Mouse (Mus musculus) hindbrain, postnatal 0 days (tissue): ENCODE data around the gene Borcs6. TPM values are rescaled to one million over a fixed set of nuclear protein-coding genes. Genes with fewer than 3 reads are reported as not detected.

Experiments
- ATAC-seq: fragments of 200-750 bp; cut with Nextera tagmentation; 2 replicates; pipeline ENCODE4 v1.8.0; 2017; ENCODE audit warnings: mild to moderate bottlenecking, moderate TSS enrichment, moderate library complexity
- DNase-seq: peaks from one replicate; pipeline ENCODE4 v3.0.0-alpha.2; 2015; ENCODE audit warnings: low spot score
- H3K27ac ChIP-seq: fragments of 300-500 bp; sonication (generic); 2 replicates; pipeline ENCODE4 v1.5.1; 2014; ENCODE audit warnings: mild to moderate bottlenecking
- H3K27me3 ChIP-seq: fragments of 300-500 bp; sonication (generic); 2 replicates; pipeline ENCODE4 v1.6.1; 2014; ENCODE audit warnings: low read length, mixed read lengths; ENCODE audit not compliant: insufficient read depth
- H3K36me3 ChIP-seq: fragments of 300-500 bp; sonication (generic); 2 replicates; pipeline ENCODE4 v1.6.1; 2014; ENCODE audit warnings: low read length, mixed read lengths; ENCODE audit not compliant: insufficient read depth
- H3K4me1 ChIP-seq: fragments of 300-500 bp; sonication (generic); 2 replicates; pipeline ENCODE4 v1.6.1; 2014; ENCODE audit warnings: antibody characterized with exemption, low read length, mixed read lengths; ENCODE audit not compliant: insufficient read depth
- H3K4me2 ChIP-seq: fragments of 300-500 bp; sonication (generic); 2 replicates; pipeline ENCODE4 v1.6.1; 2014; ENCODE audit warnings: low read depth, mild to moderate bottlenecking, low read length, moderate library complexity, mixed read lengths
- H3K4me3 ChIP-seq: fragments of 300-500 bp; sonication (generic); 2 replicates; pipeline ENCODE4 v1.5.1; 2014; ENCODE audit warnings: low read length
- H3K9ac ChIP-seq: fragments of 300-500 bp; sonication (generic); replicated peaks from 2 replicates; pipeline ENCODE4 v1.6.1; 2014; ENCODE audit warnings: mild to moderate bottlenecking, low read length, moderate library complexity, mixed read lengths
- H3K9me3 ChIP-seq: fragments of 300-500 bp; sonication (generic); 2 replicates; pipeline ENCODE4 v1.6.1; 2016; ENCODE audit warnings: low read length, mixed read lengths
- CTCF ChIP-seq: IDR thresholded peaks from 2 replicates; pipeline ENCODE4 v1.5.1; 2016; ENCODE audit warnings: antibody characterized with exemption, control low read depth, low read depth
- WGBS: fragments of 180-500 bp; shearing (Covaris S2); extraction: QIAGEN DNeasy Blood & Tissue Kit; methylation state at CpG from one replicate; pipeline ENCODE4 v1.1.7; 2014; 5-methylcytosine and 5-hydroxymethylcytosine counted together
- polyA plus RNA-seq: library from polyadenylated mRNA; unstranded; fragments of >200 nt; fragmentation: Nextera tagmentation; extraction: Ambion mirVana; gene quantifications from 2 replicates; pipeline ENCODE4 v1.2.1, GENCODE M21; 2015
- total RNA-seq: library from RNA; depleted of rRNA; stranded (reverse); fragments of >200 nt; gene quantifications from 2 replicates; pipeline ENCODE4 v1.2.3, GENCODE M21; 2014

Borcs6 gene
- total and polyA plus RNA-seq, 2 experiments from 2014 or later, result 21.9 to 25.4 TPM

DNA sequence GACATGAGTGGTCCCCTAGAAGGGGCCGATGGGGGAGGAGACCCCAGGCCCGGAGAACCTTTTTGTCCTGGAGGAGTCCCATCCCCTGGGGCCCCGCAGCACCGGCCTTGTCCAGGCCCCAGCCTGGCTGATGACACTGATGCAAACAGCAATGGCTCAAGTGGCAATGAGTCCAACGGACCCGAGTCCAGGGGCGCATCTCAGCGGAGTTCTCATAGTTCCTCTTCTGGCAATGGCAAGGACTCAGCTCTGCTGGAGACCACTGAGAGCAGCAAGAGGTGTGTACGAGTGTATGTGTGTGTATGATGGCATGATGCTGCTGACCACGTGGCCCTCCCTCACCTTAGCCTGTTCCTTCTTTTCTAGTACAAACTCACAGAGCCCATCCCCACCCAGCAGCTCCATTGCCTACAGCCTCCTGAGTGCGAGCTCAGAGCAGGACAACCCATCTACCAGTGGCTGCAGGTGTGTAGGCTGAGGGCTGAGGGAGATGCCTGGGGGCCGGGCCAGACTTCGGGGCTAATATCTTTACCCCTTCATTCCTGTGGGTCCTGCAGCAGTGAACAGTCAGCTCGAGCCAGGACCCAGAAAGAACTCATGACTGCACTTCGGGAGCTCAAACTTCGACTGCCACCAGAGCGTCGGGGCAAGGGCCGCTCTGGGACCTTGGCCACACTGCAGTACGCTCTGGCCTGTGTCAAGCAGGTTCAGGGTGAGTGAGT lies 41.3 kb downstream of the Borcs6 start:
- H3K4me2 ChIP-seq, result peak overlapping the region; percentile 98
- H3K36me3 ChIP-seq, result peaks cover 52% of the 10 kb centered on the region
- H3K4me1 ChIP-seq, result peaks cover 27% of the 10 kb centered on the region; the same call in 1 of the 2 replicates
- 89% methylated on average over 20 of the region's 20 CpGs for WGBS
- H3K9ac ChIP-seq, result peak overlapping the region; percentile 77; the same call in 1 of the 2 replicates
- ATAC-seq (no peak), DNase-seq (no peak)
- no peak for TF ChIP-seq CTCF
- no peak overlapping the region; the same call in 1 of the 2 replicates for H3K27ac ChIP-seq
- no peaks in the 10 kb centered on the region for H3K9me3 ChIP-seq
- H3K27me3 ChIP-seq, result no peaks in the 10 kb centered on the region
- H3K4me3 ChIP-seq, result peak overlapping the region; percentile 61

GRCm38 (mm10) chr11:69101604-69102402 lies 42.3 kb downstream of the Borcs6 start:
- Histone ChIP-seq H3K4me3 (no peak overlapping the region), H3K27ac (no peak overlapping the region), H3K27me3 (no peaks in the 10 kb centered on the region), H3K4me2 (no peak overlapping the region), H3K4me1 (peaks cover 24% of the 10 kb centered on the region; the same call in 1 of the 2 replicates), H3K36me3 (peaks cover 62% of the 10 kb centered on the region), H3K9ac (no peak overlapping the region), H3K9me3 (no peaks in the 10 kb centered on the region)
- ATAC-seq (no peak), DNase-seq (no peak)
- 90% methylated on average over 21 of the region's 21 CpGs for WGBS
- no peak for TF ChIP-seq CTCF

DNA sequence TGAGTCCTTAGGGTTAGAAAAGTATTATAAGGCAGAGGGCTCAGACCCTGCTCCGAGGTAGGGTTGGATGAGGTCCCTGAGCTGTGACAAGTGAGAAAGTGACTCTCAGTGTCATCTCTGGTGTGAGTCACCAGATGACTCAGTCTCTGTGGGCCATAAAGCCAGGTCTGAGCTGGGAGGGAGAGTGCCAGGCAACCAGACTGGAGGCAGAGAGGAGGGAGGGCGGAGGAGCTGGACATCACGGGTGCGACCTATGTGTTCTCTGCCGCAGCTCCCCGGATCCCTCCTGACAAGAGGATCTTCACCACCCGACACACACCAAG lies 42.8 kb downstream of the Borcs6 start:
- no peak overlapping the region for H3K4me3 ChIP-seq
- H3K4me2 ChIP-seq, result no peak overlapping the region
- H3K4me1 ChIP-seq, result peaks cover 23% of the 10 kb centered on the region; the same call in 1 of the 2 replicates
- no peaks in the 10 kb centered on the region for H3K9me3 ChIP-seq
- H3K27ac ChIP-seq, result no peak overlapping the region
- H3K27me3 ChIP-seq, result no peaks in the 10 kb centered on the region
- H3K36me3 ChIP-seq, result peaks cover 67% of the 10 kb centered on the region
- ATAC-seq (no peak), DNase-seq (no peak)
- H3K9ac ChIP-seq, result no peak overlapping the region
- WGBS, result 86% methylated on average over 7 of the region's 7 CpGs
- TF ChIP-seq CTCF, result no peak

DNA sequence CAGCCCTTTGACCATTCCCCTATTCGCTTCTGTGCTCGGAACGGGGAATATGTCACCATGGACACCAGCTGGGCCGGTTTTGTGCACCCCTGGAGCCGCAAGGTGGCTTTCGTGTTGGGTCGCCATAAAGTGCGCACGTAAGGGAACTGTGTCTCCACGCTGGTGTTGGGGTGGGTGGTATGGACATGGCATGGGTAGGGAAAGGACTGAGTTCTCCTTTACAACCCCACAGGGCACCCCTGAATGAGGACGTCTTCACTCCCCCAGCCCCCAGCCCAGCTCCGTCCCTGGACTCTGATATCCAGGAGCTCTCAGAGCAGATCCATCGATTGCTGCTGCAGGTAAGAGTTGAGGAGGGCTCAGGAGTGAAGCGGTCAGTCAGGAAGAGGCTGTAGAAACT lies 43.6 kb downstream of the Borcs6 start:
- Histone ChIP-seq H3K27ac (no peak overlapping the region), H3K27me3 (no peaks in the 10 kb centered on the region)

GRCm38 (mm10) chr11:69103531-69104435 lies 44.3 kb downstream of the Borcs6 start:
- Histone ChIP-seq H3K36me3 (peaks cover 81% of the 10 kb centered on the region), H3K4me3 (no peak overlapping the region), H3K9ac (no peak overlapping the region), H3K4me1 (peaks cover 11% of the 10 kb centered on the region; the same call in 1 of the 2 replicates), H3K4me2 (no peak overlapping the region), H3K27me3 (no peaks in the 10 kb centered on the region), H3K27ac (no peak overlapping the region), H3K9me3 (no peaks in the 10 kb centered on the region)
- DNase-seq, result no peak
- TF ChIP-seq CTCF, result no peak
- no peak for ATAC-seq
- 90% methylated on average over 15 of the region's 15 CpGs for WGBS

More for the DNA sequence above, 43.6 kb downstream of the Borcs6 start:
- Histone ChIP-seq H3K9me3 (no peaks in the 10 kb centered on the region), H3K9ac (no peak overlapping the region), H3K4me1 (peaks cover 16% of the 10 kb centered on the region; the same call in 1 of the 2 replicates), H3K4me2 (no peak overlapping the region), H3K4me3 (no peak overlapping the region), H3K36me3 (peaks cover 74% of the 10 kb centered on the region)
- TF ChIP-seq CTCF, result no peak
- no peak for ATAC-seq
- DNase-seq, result no peak
- WGBS, result 92% methylated on average over 14 of the region's 14 CpGs

DNA sequence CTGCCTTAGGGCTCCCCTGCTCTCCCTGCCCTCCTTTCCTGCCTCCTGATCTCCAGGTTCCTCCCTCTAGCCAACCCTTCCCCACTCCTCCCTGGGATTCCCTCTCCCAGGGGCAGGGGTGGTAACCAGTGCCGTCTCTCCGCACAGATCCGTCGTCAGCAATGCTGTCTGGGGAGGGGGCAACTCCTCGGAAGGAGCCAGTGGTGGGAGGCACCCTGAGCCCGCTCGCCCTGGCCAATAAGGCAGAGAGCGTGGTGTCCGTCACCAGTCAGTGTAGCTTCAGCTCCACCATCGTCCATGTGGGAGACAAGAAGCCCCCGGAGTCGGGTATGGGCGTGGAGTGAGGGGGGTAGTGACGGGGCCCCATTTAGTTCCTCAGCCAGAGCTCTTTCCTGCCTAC lies 45.0 kb downstream of the Borcs6 start:
- no peak for TF ChIP-seq CTCF
- H3K9me3 ChIP-seq, result no peaks in the 10 kb centered on the region
- H3K27ac ChIP-seq, result no peak overlapping the region
- H3K27me3 ChIP-seq, result no peaks in the 10 kb centered on the region
- H3K4me1 ChIP-seq, result peaks cover 11% of the 10 kb centered on the region; the same call in 1 of the 2 replicates
- DNase-seq, result no peak
- ATAC-seq, result no peak
- WGBS, result 86% methylated on average over 13 of the region's 14 CpGs
- peaks cover 88% of the 10 kb centered on the region for H3K36me3 ChIP-seq
- no peak overlapping the region for H3K4me3 ChIP-seq
- H3K4me2 ChIP-seq, result no peak overlapping the region
- no peak overlapping the region for H3K9ac ChIP-seq
